Mouse (Mus musculus) CH12.LX (cell line): Measurements from ENCODE around the gene Brcc3. TPM values are rescaled to one million over a fixed set of nuclear protein-coding genes. Genes with fewer than 3 reads are reported as not detected.

ENCODE experiments used
- DNase-seq: peaks from one replicate; pipeline ENCODE4 v3.0.0-alpha.2; 2013; ENCODE audit errors: extremely low read depth
- H3K27ac ChIP-seq: 2 replicates; pipeline ENCODE4 v1.5.1; 2012; ENCODE audit warnings: low read depth, mild to moderate bottlenecking, control low read depth, moderate library complexity; ENCODE audit not compliant: insufficient read depth
- H3K27me3 ChIP-seq: replicated peaks from 2 replicates; pipeline ENCODE3; 2012; ENCODE audit warnings: inconsistent platforms
- H3K36me3 ChIP-seq, 2 experiments: replicated peaks in 1 of 2; 2 replicates each; pipeline versions ENCODE3 to v1.6.1; 2012; ENCODE audit warnings: inconsistent platforms in 1 of 2, low read length in 1 of 2, mild to moderate bottlenecking in 1 of 2, mixed read lengths in 1 of 2, moderate library complexity in 1 of 2; ENCODE audit not compliant: control insufficient read depth in 1 of 2, insufficient read depth in 1 of 2
- H3K4me1 ChIP-seq, 2 experiments: 2 replicates each; pipeline ENCODE4 v1.6.1; 2012; ENCODE audit warnings: inconsistent platforms in 1 of 2, moderate library complexity in 1 of 2; ENCODE audit not compliant: insufficient read depth in 2 of 2, control insufficient read depth in 1 of 2
- H3K4me2 ChIP-seq: 2 replicates; pipeline ENCODE4 v1.6.1; 2012; ENCODE audit warnings: low read depth, mild to moderate bottlenecking, control low read depth; ENCODE audit not compliant: poor library complexity, insufficient read depth, severe bottlenecking
- H3K4me3 ChIP-seq, 3 experiments: fragments of 150-350 bp in 1 of 3; sonication (generic) in 1 of 3; replicated peaks in 1 of 3; 2 replicates each; pipeline versions ENCODE3 to v1.5.1; 2011 to 2012; ENCODE audit warnings: low read depth in 2 of 3, low read length in 2 of 3, mild to moderate bottlenecking in 2 of 3, moderate library complexity in 2 of 3, control low read depth in 1 of 3, improper control_type of control experiment in 1 of 3, inconsistent platforms in 1 of 3, mixed read lengths in 1 of 3; ENCODE audit not compliant: poor library complexity in 1 of 3
- H3K79me2 ChIP-seq: replicated peaks from 2 replicates; pipeline ENCODE4 v1.6.1; 2012; ENCODE audit warnings: mild to moderate bottlenecking, moderate library complexity; ENCODE audit not compliant: control insufficient read depth, poor library complexity, insufficient read depth, severe bottlenecking; ENCODE audit errors: extremely low read depth
- H3K9ac ChIP-seq: 2 replicates; pipeline ENCODE4 v1.6.1; 2012; ENCODE audit warnings: low read depth, mild to moderate bottlenecking, control low read depth, moderate library complexity; ENCODE audit not compliant: insufficient read depth
- H3K9me3 ChIP-seq: replicated peaks from 2 replicates; pipeline ENCODE3; 2012; ENCODE audit warnings: low read length, inconsistent platforms, mixed read lengths
- CHD1 ChIP-seq: IDR thresholded peaks from 2 replicates; pipeline ENCODE4 v1.6.1; 2012; ENCODE audit warnings: low read depth, low read length, improper control_type of control experiment, inconsistent platforms
- CHD2 ChIP-seq: IDR thresholded peaks from 2 replicates; pipeline ENCODE4 v1.6.1; 2011; ENCODE audit warnings: low read length, improper control_type of control experiment
- E2F4 ChIP-seq: IDR thresholded peaks from 2 replicates; pipeline ENCODE4 v1.6.1; 2011; ENCODE audit warnings: low read depth, low read length, improper control_type of control experiment; ENCODE audit not compliant: insufficient replicate concordance
- ELF1 ChIP-seq: IDR thresholded peaks from 2 replicates; pipeline ENCODE4 v1.6.1; 2014; ENCODE audit warnings: low read depth, mild to moderate bottlenecking, inconsistent platforms, low read length, improper control_type of control experiment
- ETS1 ChIP-seq: conservative IDR thresholded peaks from 2 replicates; pipeline ENCODE4 v1.6.1; 2012; ENCODE audit warnings: low read depth, mild to moderate bottlenecking, inconsistent platforms, low read length, improper control_type of control experiment, moderate library complexity
- GABPA ChIP-seq: IDR thresholded peaks from 2 replicates; pipeline ENCODE4 v1.6.1; 2012; ENCODE audit warnings: low read depth, low read length, improper control_type of control experiment, inconsistent platforms; ENCODE audit not compliant: insufficient replicate concordance
- HCFC1 ChIP-seq: IDR thresholded peaks from 2 replicates; pipeline ENCODE4 v1.6.1; 2012; ENCODE audit warnings: low read depth, mild to moderate bottlenecking, inconsistent platforms, low read length, improper control_type of control experiment
- IRF4 ChIP-seq: IDR thresholded peaks from 2 replicates; pipeline ENCODE4 v1.6.1; 2014; ENCODE audit warnings: low read depth, mild to moderate bottlenecking, inconsistent platforms, low read length, improper control_type of control experiment
- JUN ChIP-seq: IDR thresholded peaks from 2 replicates; pipeline ENCODE4 v1.6.1; 2011; ENCODE audit warnings: low read depth, mild to moderate bottlenecking, low read length, improper control_type of control experiment, moderate library complexity; ENCODE audit not compliant: insufficient read depth
- JUND ChIP-seq: conservative IDR thresholded peaks from 2 replicates; pipeline ENCODE4 v1.6.1; 2011; ENCODE audit warnings: low read depth, low read length, improper control_type of control experiment
- KAT2A ChIP-seq: IDR thresholded peaks from 2 replicates; pipeline ENCODE4 v1.6.1; 2012; ENCODE audit warnings: low read length, improper control_type of control experiment, inconsistent platforms; ENCODE audit not compliant: insufficient replicate concordance
- MAX ChIP-seq: IDR thresholded peaks from 2 replicates; pipeline ENCODE4 v1.6.1; 2011; ENCODE audit warnings: low read length, improper control_type of control experiment
- MAZ ChIP-seq: IDR thresholded peaks from 2 replicates; pipeline ENCODE4 v1.6.1; 2012; ENCODE audit warnings: low read depth, mild to moderate bottlenecking, inconsistent platforms, low read length, improper control_type of control experiment, moderate library complexity
- MEF2A ChIP-seq: IDR thresholded peaks from 2 replicates; pipeline ENCODE4 v1.6.1; 2014; ENCODE audit warnings: low read depth, mild to moderate bottlenecking, inconsistent platforms, low read length, improper control_type of control experiment, borderline replicate concordance
- RCOR1 ChIP-seq: conservative IDR thresholded peaks from 2 replicates; pipeline ENCODE4 v1.6.1; 2012; ENCODE audit warnings: low read depth, mild to moderate bottlenecking, inconsistent platforms, low read length, improper control_type of control experiment
- SIN3A ChIP-seq: IDR thresholded peaks from 2 replicates; pipeline ENCODE4 v1.6.1; 2012; ENCODE audit warnings: low read length, improper control_type of control experiment, inconsistent platforms
- SMC3 ChIP-seq: IDR thresholded peaks from 2 replicates; pipeline ENCODE4 v1.6.1; 2011; ENCODE audit warnings: low read depth, low read length, improper control_type of control experiment
- TBP ChIP-seq: conservative IDR thresholded peaks from 2 replicates; pipeline ENCODE4 v1.6.1; 2011; ENCODE audit warnings: low read depth, low read length, improper control_type of control experiment
- USF2 ChIP-seq: conservative IDR thresholded peaks from 2 replicates; pipeline ENCODE4 v1.6.1; 2011; ENCODE audit warnings: low read depth, low read length, improper control_type of control experiment
- ZC3H11A ChIP-seq: IDR thresholded peaks from 2 replicates; pipeline ENCODE4 v1.6.1; 2012; ENCODE audit warnings: low read depth, mild to moderate bottlenecking, inconsistent platforms, low read length, improper control_type of control experiment
- ZMIZ1 ChIP-seq: IDR thresholded peaks from 2 replicates; pipeline ENCODE4 v1.6.1; 2012; ENCODE audit warnings: low read depth, mild to moderate bottlenecking, inconsistent platforms, low read length, improper control_type of control experiment
- ZNF384 ChIP-seq: IDR thresholded peaks from 2 replicates; pipeline ENCODE4 v1.6.1; 2012; ENCODE audit warnings: low read depth, low read length, improper control_type of control experiment, inconsistent platforms
- dilution Hi-C: fragments of 300-500 bp; cut with MboI; formaldehyde crosslinking; loops from 2 replicates; pipeline ENCODE4 v1.14.3; 2020; ENCODE audit warnings: low sequenced_read_pairs; ENCODE audit not compliant: extremely low pct_unique_long_range_greater_than_20kb, extremely low pct_ligation_motif_present
- in situ Hi-C: fragments of 300-500 bp; cut with MboI; formaldehyde crosslinking; loops from 3 replicates; pipeline ENCODE4 v1.14.3; 2019; ENCODE audit warnings: low sequenced_read_pairs, low pct_ligation_motif_present, low pct_unique_long_range_greater_than_20kb, mixed read lengths
- polyA plus RNA-seq: library from polyadenylated mRNA; unstranded; fragments of >175 nt; gene quantifications from 2 replicates; pipeline ENCODE4 v1.2.1, GENCODE M21; 2012; ENCODE audit warnings: low read depth; ENCODE audit not compliant: insufficient read length
- total RNA-seq, 2 experiments: library from RNA; depleted of rRNA; stranded (reverse); fragments of 300-350 nt in 1 of 2; fragments of >200 nt in 1 of 2; gene quantifications; 2 replicates each; pipeline ENCODE4 v1.2.3; 2012 to 2014

The Brcc3 gene
- total and polyA plus RNA-seq, 3 experiments: 22.9 to 68.2 (median 45.5) TPM

DNA sequence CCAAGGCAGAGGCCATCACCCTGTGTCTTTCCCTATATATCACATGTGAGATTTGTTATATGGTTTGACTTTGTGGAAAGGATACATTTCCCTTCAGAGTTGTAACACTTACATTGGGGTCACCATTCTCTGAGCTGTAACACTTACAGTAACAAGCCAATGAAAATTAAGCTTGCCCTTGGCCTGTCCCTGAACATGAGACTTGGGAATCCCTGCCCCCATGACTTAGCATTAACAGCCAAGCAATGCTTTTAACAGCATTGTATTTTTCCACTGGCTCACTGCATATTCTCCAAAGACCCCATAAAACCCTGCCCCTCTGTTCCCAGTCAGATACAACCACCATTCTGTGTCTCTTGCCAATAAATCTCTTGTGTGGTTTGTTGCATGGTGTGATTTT lies 13.1 kb upstream of the Brcc3 start:
- no peak for TF ChIP-seq USF2
- no peak for TF ChIP-seq MAZ
- DNase-seq: no peak
- H3K27me3 ChIP-seq: no peaks in the 10 kb centered on the region
- H3K4me1 ChIP-seq: no peaks in the 10 kb centered on the region
- no peak overlapping the region for H3K4me3 ChIP-seq
- no peak overlapping the region for H3K9ac ChIP-seq
- H3K27ac ChIP-seq: no peak overlapping the region
- no peak overlapping the region for H3K4me2 ChIP-seq
- dilution Hi-C loops: no loop called here
- H3K9me3 ChIP-seq: no peaks in the 10 kb centered on the region
- H3K36me3 ChIP-seq: peaks cover 0 to 9% of the 10 kb centered on the region in 2 experiments
- in situ Hi-C loops: no loop called here
- H3K79me2 ChIP-seq: no peaks in the 10 kb centered on the region

DNA sequence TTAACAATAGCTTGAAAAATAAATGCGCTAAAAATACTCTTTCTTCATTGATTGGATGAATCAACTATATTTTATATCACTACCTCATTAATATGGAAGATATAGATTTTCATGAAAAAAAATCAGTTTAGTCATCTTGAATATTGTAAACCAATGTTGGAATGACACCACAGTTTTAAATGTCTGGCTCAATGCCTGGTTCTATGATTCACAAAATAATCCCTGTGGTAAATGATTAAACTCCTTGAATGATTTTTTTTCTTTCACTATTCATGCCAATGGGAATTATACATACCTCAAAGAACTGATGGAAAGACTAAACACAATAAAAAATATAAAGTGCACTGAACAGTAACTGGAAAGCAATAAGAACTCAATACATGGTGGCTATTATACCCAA lies 6.7 kb upstream of the Brcc3 start:
- dilution Hi-C loops: no loop called here
- no peak overlapping the region for H3K27ac ChIP-seq

DNA sequence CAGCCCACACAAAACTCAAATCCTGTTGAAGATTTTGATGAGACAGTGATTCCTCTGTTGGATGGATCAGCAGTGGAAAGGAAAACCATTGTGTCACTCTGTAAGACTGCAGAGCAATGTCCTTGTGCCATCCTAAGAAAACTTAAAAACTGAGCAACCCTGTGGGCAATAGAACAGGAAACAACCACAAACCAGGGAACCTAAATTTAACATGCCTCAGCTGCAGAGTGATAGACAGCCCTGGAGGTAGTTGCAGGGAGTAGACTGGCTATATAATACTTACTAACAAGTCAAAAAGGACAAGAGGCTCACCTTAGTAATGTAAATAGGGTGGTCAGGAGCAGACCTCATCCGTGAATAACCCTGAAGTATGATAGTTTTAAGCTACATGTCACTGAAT lies 38.2 kb downstream of the Brcc3 start:
- DNase-seq: no peak
- H3K4me2 ChIP-seq: no peak overlapping the region
- H3K79me2 ChIP-seq: no peaks in the 10 kb centered on the region
- H3K27ac ChIP-seq: no peak overlapping the region
- no peak for TF ChIP-seq ZMIZ1
- no peak for TF ChIP-seq RCOR1
- no peak for TF ChIP-seq SIN3A
- TF ChIP-seq CHD1: no peak
- no peak for TF ChIP-seq JUND
- TF ChIP-seq SMC3: no peak
- TF ChIP-seq HCFC1: no peak
- no peak for TF ChIP-seq E2F4
- no peak overlapping the region for H3K4me3 ChIP-seq
- dilution Hi-C loops (no loop called here), in situ Hi-C loops (no loop called here)
- no peaks in the 10 kb centered on the region for H3K4me1 ChIP-seq
- H3K27me3 ChIP-seq: no peaks in the 10 kb centered on the region
- H3K9ac ChIP-seq: no peak overlapping the region
- peaks cover 0 to 21% of the 10 kb centered on the region in 2 experiments for H3K36me3 ChIP-seq
- no peaks in the 10 kb centered on the region for H3K9me3 ChIP-seq

More for the DNA sequence above, 6.7 kb upstream of the Brcc3 start:
- Histone ChIP-seq H3K27me3 (no peaks in the 10 kb centered on the region), H3K4me2 (no peak overlapping the region), H3K9me3 (no peaks in the 10 kb centered on the region), H3K4me3 (no peak overlapping the region)
- TF ChIP-seq ETS1 (no peak), ELF1 (no peak), TBP (no peak), MAZ (no peak), IRF4 (no peak), RCOR1 (no peak), KAT2A (no peak), JUN (no peak), ZC3H11A (no peak), MEF2A (no peak), ZNF384 (no peak), CHD2 (no peak), GABPA (no peak), MAX (no peak)
- TF ChIP-seq, all 38 proteins: peak for 0
- H3K9ac ChIP-seq: no peak overlapping the region
- H3K79me2 ChIP-seq: no peaks in the 10 kb centered on the region
- in situ Hi-C loops: no loop called here
- peaks cover 0 to 6% of the 10 kb centered on the region in 2 experiments for H3K36me3 ChIP-seq
- no peaks in the 10 kb centered on the region for H3K4me1 ChIP-seq
- DNase-seq: no peak
